Mouse (Mus musculus) liver, postnatal 0 days (tissue): Measurements from ENCODE around the gene Sipa1l1.

Experiments
- CTCF ChIP-seq: sonication (generic); IDR thresholded peaks from 2 replicates; pipeline ENCODE4 v1.5.1; 2016; ENCODE audit warnings: antibody characterized with exemption, low read depth
- EP300 ChIP-seq: IDR thresholded peaks from 2 replicates; pipeline ENCODE4 v1.6.1; 2016; ENCODE audit warnings: antibody characterized with exemption, low read depth, mild to moderate bottlenecking

- TF ChIP-seq EP300 (no peak), CTCF (peak; percentile 31)
Measured at GRCm38 (mm10) chr12:82467641-82468040, 298.5 kb downstream of the Sipa1l1 start.
